Mouse (Mus musculus): ENCODE data around the gene Ncor1. TPM values are rescaled to one million over a fixed set of nuclear protein-coding genes. Genes with fewer than 3 reads are reported as not detected.
A peak's percentile ranks its signal among the peaks of the same experiment; 100 is the strongest.

Ncor1 gene
- polyA plus RNA-seq, 1 experiment from 2014 or later = 211 TPM

DNA sequence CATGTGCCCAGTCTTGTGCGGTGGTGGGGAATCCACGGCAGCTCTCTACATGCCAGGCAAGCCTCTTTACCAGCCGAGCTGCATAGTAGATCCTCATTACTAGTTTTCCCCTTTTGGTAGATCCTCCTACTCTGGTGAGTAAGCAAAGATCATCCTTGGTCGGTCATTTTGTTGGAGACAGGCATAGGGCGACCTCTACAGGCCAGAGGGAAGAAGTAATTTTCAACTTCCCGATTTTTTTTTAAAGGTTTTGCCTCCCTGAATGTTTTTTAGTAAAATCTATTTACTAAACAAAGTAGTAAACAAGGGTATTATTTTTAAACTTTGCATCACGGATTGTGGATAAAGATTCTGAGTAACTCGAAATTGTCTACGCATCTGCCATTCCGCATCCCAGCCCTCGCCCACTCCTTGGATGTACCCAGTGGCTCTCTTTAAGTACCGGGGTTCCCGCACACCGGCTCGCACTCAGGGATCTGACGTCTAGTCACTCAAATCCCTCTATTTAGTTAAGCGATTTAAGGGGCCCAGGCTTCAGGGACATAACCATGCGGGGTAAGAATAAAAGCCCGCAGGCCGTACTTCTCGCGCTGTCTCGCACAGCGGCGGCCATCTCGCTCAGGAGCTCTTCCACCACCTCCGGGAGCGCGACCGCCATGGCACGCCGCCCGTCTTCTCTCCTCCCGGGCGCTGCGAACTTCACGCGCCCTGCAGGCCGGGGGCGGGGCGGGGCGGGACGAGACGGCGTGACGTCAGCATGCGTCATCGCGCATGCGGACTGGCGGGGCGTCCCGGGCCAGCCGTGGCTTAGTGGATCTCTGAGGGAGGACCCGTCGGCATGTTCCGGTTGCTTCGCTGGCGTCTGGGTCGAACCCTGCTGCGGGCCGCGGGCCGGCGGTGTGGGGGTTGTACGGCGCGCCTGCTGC lies 177.4 kb downstream of the Ncor1 start, which contains the start of the genes Zswim7 and Ttc19:
Gene Zswim7, minus strand, starts transcription at position 701 of the 926 bp plus-strand sequence.
Gene Ttc19, plus strand, starts transcription at position 799 of the 926 bp plus-strand sequence.
- H3K4me3 ChIP-seq (replicated peaks; ENCODE audit: low read depth, low read length) = peak within 1 kb of the TSS; percentile 78
- ATAC-seq (ENCODE audit: low FRiP score, low TSS enrichment) = peak; percentile 97
- H3K36me3 ChIP-seq (ENCODE audit: control insufficient read depth, insufficient read depth, low read length) = peaks cover 18% of the 10 kb centered on the region
- H3K4me2 ChIP-seq (ENCODE audit: low read length) = peak within 1 kb of the TSS; percentile 77
- peaks cover 8% of the 10 kb centered on the region for H3K4me1 ChIP-seq (ENCODE audit: control insufficient read depth, insufficient read depth, low read length)
- WGBS = under 1% methylated on average over 65 of the region's 68 CpGs
- peak within 1 kb of the TSS; percentile 87 for H3K9ac ChIP-seq (replicated peaks; ENCODE audit: low read length)
- H3K27ac ChIP-seq (replicated peaks; ENCODE audit: low read depth, low read length) = peak within 1 kb of the TSS; percentile 87
- no peaks in the 10 kb centered on the region for H3K27me3 ChIP-seq (ENCODE audit: control insufficient read depth, insufficient read depth, low read length)
- no peaks in the 10 kb centered on the region for H3K9me3 ChIP-seq (ENCODE audit: control insufficient read depth, low read length)
- peak; percentile 97 for DNase-seq

DNA sequence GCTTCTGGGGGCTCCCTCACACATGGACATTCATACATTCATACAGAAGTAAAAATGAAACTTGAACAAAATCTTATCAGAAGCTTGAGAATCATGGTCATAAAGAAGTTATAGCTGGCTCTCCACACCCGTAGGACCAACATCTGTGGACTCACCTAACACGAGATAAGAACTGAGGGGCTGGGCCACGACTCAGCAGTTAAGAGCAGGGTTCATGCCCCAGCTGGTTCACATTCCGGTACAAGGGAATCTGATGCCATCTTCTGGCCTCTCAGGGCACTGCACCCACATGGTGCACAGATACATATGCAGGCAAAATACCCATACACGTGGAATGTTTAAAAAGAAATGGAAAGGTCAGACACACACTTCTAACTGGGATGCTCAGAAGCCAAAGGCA lies 180.3 kb downstream of the Ncor1 start:
- no peak overlapping the region for H3K27ac ChIP-seq (replicated peaks; ENCODE audit: low read depth, low read length)
- H3K4me3 ChIP-seq (replicated peaks; ENCODE audit: low read depth, low read length) = no peak overlapping the region
- H3K4me2 ChIP-seq (ENCODE audit: low read length) = no peak overlapping the region
- no peak overlapping the region for H3K9ac ChIP-seq (replicated peaks; ENCODE audit: low read length)
- ATAC-seq (ENCODE audit: low FRiP score, low TSS enrichment) (no peak), DNase-seq (peak; percentile 76)
- no peaks in the 10 kb centered on the region for H3K9me3 ChIP-seq (ENCODE audit: control insufficient read depth, low read length)
- WGBS = 30% methylated on average over 5 of the region's 5 CpGs
- no peaks in the 10 kb centered on the region for H3K36me3 ChIP-seq (ENCODE audit: control insufficient read depth, insufficient read depth, low read length)
- peaks cover 8% of the 10 kb centered on the region for H3K4me1 ChIP-seq (ENCODE audit: control insufficient read depth, insufficient read depth, low read length)
- H3K27me3 ChIP-seq (ENCODE audit: control insufficient read depth, insufficient read depth, low read length) = no peaks in the 10 kb centered on the region

DNA sequence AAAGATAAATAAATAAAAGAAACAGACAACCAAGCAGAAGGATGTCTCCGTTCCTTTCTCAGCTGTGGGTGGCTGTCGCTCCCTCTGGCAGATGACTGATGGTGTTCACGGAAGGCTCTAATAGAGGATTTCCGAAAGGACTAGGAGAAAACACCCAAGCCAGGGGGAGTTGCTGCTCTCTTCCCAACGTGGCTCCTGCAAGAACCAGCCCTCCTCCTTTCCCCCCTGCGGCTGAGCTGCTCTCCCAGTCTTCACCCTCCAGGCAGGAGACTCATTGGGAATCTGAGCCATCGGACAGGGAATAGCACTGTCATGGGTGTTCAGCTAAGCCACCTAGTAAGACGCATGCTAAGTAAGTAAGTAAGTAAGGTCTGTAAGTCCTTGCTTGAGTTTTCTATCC lies 181.3 kb downstream of the Ncor1 start:
- DNase-seq = no peak

DNA sequence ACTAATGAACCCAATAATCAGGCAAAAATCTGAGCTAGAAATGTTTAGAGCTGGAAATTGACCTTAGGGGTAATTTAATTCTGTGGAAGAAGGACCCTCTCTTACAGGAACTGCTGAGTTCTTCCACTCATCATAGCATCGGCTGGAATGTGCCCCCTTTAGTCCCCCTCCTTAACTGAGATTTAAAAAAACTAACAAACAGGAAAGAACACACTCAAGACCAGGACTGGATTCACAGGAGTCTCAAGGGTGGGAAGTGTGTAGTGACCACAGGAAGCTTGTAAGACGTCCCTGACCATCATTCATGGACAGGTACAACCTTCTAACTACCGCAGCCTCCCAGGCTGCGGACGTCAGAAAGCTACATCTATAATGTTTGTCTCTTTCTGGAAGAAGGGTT lies 187.5 kb downstream of the Ncor1 start:
- no peaks in the 10 kb centered on the region for H3K27me3 ChIP-seq (ENCODE audit: control insufficient read depth, insufficient read depth, low read length)
- no peak overlapping the region for H3K4me3 ChIP-seq (replicated peaks; ENCODE audit: low read depth, low read length)
- no peak overlapping the region for H3K4me2 ChIP-seq (ENCODE audit: low read length)
- DNase-seq = peak; percentile 10
- no peak for ATAC-seq (ENCODE audit: low FRiP score, low TSS enrichment)
- H3K9ac ChIP-seq (replicated peaks; ENCODE audit: low read length) = no peak overlapping the region
- WGBS = 61% methylated on average over 5 of the region's 5 CpGs
- H3K9me3 ChIP-seq (ENCODE audit: control insufficient read depth, low read length) = no peaks in the 10 kb centered on the region
- no peaks in the 10 kb centered on the region for H3K36me3 ChIP-seq (ENCODE audit: control insufficient read depth, insufficient read depth, low read length)
- no peak overlapping the region for H3K27ac ChIP-seq (replicated peaks; ENCODE audit: low read depth, low read length)
- H3K4me1 ChIP-seq (ENCODE audit: control insufficient read depth, insufficient read depth, low read length) = 0 out of 2 replicates have a peak, but pooled peaks cover 9% of the 10 kb centered on the region

More for the DNA sequence above, 181.3 kb downstream of the Ncor1 start:
- H3K4me2 ChIP-seq (ENCODE audit: low read length) = no peak overlapping the region
- H3K9me3 ChIP-seq (ENCODE audit: control insufficient read depth, low read length) = no peaks in the 10 kb centered on the region
- H3K9ac ChIP-seq (replicated peaks; ENCODE audit: low read length) = no peak overlapping the region
- 64% methylated on average over 8 of the region's 8 CpGs for WGBS
- H3K4me1 ChIP-seq (ENCODE audit: control insufficient read depth, insufficient read depth, low read length) = peaks cover 1% of the 10 kb centered on the region
- ATAC-seq (ENCODE audit: low FRiP score, low TSS enrichment) = no peak
- no peaks in the 10 kb centered on the region for H3K27me3 ChIP-seq (ENCODE audit: control insufficient read depth, insufficient read depth, low read length)
- no peak overlapping the region for H3K4me3 ChIP-seq (replicated peaks; ENCODE audit: low read depth, low read length)
- H3K27ac ChIP-seq (replicated peaks; ENCODE audit: low read depth, low read length) = no peak overlapping the region
- no peaks in the 10 kb centered on the region for H3K36me3 ChIP-seq (ENCODE audit: control insufficient read depth, insufficient read depth, low read length)

DNA sequence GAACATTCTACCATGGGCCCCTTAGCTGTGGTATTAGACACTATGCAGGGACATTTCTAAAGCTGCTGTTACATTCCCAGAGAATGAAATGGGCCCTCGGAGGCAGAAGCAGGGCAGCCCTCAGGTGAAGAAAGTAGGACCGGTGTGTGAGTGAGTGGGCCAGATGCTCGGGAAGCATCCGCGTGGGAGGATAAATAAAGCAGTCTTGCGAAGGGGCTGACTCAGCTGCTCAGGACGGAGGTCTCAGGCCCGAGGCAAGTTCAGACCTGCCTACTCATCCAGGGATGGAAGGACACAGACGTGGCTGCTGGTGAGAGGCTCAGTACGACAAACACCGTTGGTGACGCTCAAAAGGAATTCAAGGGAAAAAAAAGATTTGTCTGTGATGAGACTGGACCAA lies 189.2 kb downstream of the Ncor1 start:
- DNase-seq (no peak), ATAC-seq (ENCODE audit: low FRiP score, low TSS enrichment) (no peak)
- no peaks in the 10 kb centered on the region for H3K27me3 ChIP-seq (ENCODE audit: control insufficient read depth, insufficient read depth, low read length)
- H3K4me1 ChIP-seq (ENCODE audit: control insufficient read depth, insufficient read depth, low read length) = peaks cover 15% of the 10 kb centered on the region; the same call in 1 of the 2 replicates
- H3K9me3 ChIP-seq (ENCODE audit: control insufficient read depth, low read length) = no peaks in the 10 kb centered on the region
- H3K36me3 ChIP-seq (ENCODE audit: control insufficient read depth, insufficient read depth, low read length) = no peaks in the 10 kb centered on the region
- 81% methylated on average over 12 of the region's 12 CpGs for WGBS
- no peak overlapping the region for H3K4me3 ChIP-seq (replicated peaks; ENCODE audit: low read depth, low read length)
- H3K4me2 ChIP-seq (ENCODE audit: low read length) = no peak overlapping the region
- H3K27ac ChIP-seq (replicated peaks; ENCODE audit: low read depth, low read length) = no peak overlapping the region
- H3K9ac ChIP-seq (replicated peaks; ENCODE audit: low read length) = no peak overlapping the region

- H3K36me3 ChIP-seq (ENCODE audit: control insufficient read depth, insufficient read depth, low read length) = no peaks in the 10 kb centered on the region
- 80% methylated on average over 8 of the region's 8 CpGs for WGBS
- no peaks in the 10 kb centered on the region for H3K9me3 ChIP-seq (ENCODE audit: control insufficient read depth, low read length)
- H3K27me3 ChIP-seq (ENCODE audit: control insufficient read depth, insufficient read depth, low read length) = no peaks in the 10 kb centered on the region
- peaks cover 15% of the 10 kb centered on the region; the same call in 1 of the 2 replicates for H3K4me1 ChIP-seq (ENCODE audit: control insufficient read depth, insufficient read depth, low read length)
- H3K9ac ChIP-seq (replicated peaks; ENCODE audit: low read length) = no peak overlapping the region
- no peak overlapping the region for H3K4me2 ChIP-seq (ENCODE audit: low read length)
- ATAC-seq (ENCODE audit: low FRiP score, low TSS enrichment) (no peak), DNase-seq (no peak)
- H3K27ac ChIP-seq (replicated peaks; ENCODE audit: low read depth, low read length) = no peak overlapping the region
- no peak overlapping the region for H3K4me3 ChIP-seq (replicated peaks; ENCODE audit: low read depth, low read length)
These were observed 190.0 kb downstream of the Ncor1 start for GRCm38 (mm10) chr11:62268381-62268780.

- H3K4me3 ChIP-seq (replicated peaks; ENCODE audit: low read depth, low read length) = no peak overlapping the region
- H3K4me1 ChIP-seq (ENCODE audit: control insufficient read depth, insufficient read depth, low read length) = peaks cover 15% of the 10 kb centered on the region; the same call in 1 of the 2 replicates
- peak overlapping the region; percentile 12; the same call in 1 of the 2 replicates for H3K4me2 ChIP-seq (ENCODE audit: low read length)
- no peak overlapping the region; the same call in 1 of the 2 replicates for H3K9ac ChIP-seq (replicated peaks; ENCODE audit: low read length)
- no peaks in the 10 kb centered on the region for H3K27me3 ChIP-seq (ENCODE audit: control insufficient read depth, insufficient read depth, low read length)
- WGBS = 30% methylated on average over 17 of the region's 17 CpGs
- H3K27ac ChIP-seq (replicated peaks; ENCODE audit: low read depth, low read length) = no peak overlapping the region; the same call in 1 of the 2 replicates
- DNase-seq (peak; percentile 51), ATAC-seq (ENCODE audit: low FRiP score, low TSS enrichment) (no peak)
- no peaks in the 10 kb centered on the region for H3K36me3 ChIP-seq (ENCODE audit: control insufficient read depth, insufficient read depth, low read length)
- H3K9me3 ChIP-seq (ENCODE audit: control insufficient read depth, low read length) = no peaks in the 10 kb centered on the region
These were observed 191.7 kb downstream of the Ncor1 start for GRCm38 (mm10) chr11:62266466-62267214.
